Mouse (Mus musculus): Measurements from ENCODE around the gene Cd96.

DNA sequence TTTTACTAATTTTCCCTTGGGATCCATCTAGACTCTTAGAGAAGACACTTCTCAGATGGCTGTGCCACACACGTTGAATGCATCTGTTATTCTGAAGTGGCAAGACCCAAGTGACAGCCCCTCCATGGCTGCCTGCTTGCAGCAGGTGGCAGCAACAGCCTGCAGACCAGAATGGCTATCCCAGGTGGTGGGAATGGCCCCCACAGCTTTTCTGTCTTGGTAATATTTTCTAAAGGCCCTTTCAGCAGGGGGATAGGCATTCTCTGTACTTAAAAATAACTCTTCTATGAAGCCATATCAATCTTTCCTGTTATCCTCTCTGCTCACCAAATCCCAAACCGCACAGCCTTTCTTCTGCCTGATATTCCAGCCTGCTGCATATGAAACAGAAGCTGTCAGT, 1.4 kb upstream of the Cd96 start:
- TF ChIP-seq CTCF (IDR thresholded peaks at IDR 0.05; ENCODE audit: low read depth, low read length) (no peak), POLR2AphosphoS5 (IDR thresholded peaks at IDR 0.05; ENCODE audit: insufficient replicate concordance, low read depth, low read length) (no peak), GATA1 (IDR thresholded peaks at IDR 0.05; ENCODE audit: borderline replicate concordance, low read length) (no peak), TAL1 (conservative IDR thresholded peaks at IDR 0.05; ENCODE audit: low read depth, low read length) (no peak)

All from G1E (cell line).